Mouse (Mus musculus) CD4-positive naive resting alpha-beta T cell, adult 57 days (primary cell): ENCODE results near the gene Tmem25. TPM values are rescaled to one million over a fixed set of nuclear protein-coding genes. Genes with fewer than 3 reads are reported as not detected.

ENCODE experiments used
- total RNA-seq: library from RNA; stranded (reverse); gene quantifications from one replicate; pipeline ENCODE4 v1.2.4, GENCODE M21; 2023

The Tmem25 gene
- total RNA-seq: 0.65 TPM

DNA sequence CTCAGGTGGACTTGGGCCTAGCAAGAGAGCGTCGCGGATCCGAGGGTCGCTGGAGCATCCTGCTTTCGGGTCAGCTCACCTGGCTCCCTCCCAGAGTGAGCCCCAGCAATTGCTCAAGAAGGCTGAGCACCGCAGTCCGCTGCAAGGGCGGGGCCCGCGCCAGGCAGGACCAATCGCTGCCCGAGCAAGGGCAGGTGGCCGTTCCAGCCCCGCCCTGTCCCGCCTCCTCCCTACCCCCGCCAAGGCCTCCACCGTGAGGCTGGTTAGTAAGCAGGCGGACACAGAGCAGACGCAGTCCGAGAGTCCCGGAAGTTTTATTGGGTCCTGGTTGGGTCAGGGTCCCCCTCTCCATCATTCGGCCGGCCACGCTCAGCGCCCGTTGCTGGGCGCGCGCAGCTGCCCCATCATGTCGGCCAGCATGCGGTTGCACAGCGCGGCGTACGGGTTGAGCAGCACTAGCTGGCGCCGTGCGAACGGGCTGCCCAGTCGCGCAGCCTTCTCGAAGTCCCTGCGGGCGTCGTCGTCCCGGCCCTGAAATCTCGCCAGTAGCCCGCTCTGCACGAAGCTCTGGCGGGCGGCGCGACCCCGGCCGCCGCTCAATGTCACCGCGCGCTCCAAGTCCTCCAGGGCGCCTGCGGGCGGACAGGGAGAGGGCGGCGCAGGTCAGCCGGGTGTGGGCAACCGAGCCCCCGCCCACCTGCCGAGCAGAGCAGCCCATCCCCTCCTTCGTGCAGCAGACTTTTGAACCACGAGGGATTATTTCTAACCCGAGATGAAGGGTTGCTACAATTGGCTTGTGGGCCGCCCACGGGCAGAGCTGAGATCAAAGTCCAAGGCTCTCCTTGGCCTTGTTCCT is at the start of gene Tmem25:
TSS of gene Tmem25 (minus strand) at position 206 of the 856 bp plus-strand sequence.

DNA sequence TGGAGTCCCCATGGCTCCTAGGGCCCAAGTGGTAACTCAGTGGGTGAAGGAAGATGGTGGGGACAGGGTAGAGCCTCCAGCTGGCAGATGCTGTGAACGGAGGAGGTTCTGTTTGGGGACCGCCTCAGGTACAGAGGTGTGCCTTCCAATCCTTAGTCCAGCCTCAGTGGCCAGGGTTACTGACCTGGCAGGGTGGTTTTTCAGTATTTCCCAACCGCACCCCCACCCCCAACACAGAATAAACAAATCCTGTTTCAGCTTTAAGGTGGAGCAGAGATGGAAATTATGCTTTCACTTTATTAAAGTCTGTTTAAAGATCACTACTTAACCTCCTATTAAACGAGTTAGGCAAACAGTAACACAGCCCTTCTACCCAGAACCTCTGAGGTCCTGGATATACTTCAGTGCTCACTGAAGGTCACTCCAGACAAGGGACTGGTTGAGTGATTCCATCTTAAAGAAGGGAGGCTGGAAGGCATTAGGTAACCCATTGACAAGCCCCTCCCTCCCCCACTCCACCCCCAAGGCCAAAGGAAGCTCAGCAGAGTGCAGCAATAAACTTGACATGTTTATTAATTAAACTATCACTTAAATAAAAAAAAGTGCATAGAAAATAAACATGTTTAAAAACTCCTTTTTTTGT is 3.8 kb upstream of the Tmem25 start, which contains the start of gene Ttc36:
TSS of gene Ttc36 (minus strand) at position 265 of the 643 bp plus-strand sequence.

DNA sequence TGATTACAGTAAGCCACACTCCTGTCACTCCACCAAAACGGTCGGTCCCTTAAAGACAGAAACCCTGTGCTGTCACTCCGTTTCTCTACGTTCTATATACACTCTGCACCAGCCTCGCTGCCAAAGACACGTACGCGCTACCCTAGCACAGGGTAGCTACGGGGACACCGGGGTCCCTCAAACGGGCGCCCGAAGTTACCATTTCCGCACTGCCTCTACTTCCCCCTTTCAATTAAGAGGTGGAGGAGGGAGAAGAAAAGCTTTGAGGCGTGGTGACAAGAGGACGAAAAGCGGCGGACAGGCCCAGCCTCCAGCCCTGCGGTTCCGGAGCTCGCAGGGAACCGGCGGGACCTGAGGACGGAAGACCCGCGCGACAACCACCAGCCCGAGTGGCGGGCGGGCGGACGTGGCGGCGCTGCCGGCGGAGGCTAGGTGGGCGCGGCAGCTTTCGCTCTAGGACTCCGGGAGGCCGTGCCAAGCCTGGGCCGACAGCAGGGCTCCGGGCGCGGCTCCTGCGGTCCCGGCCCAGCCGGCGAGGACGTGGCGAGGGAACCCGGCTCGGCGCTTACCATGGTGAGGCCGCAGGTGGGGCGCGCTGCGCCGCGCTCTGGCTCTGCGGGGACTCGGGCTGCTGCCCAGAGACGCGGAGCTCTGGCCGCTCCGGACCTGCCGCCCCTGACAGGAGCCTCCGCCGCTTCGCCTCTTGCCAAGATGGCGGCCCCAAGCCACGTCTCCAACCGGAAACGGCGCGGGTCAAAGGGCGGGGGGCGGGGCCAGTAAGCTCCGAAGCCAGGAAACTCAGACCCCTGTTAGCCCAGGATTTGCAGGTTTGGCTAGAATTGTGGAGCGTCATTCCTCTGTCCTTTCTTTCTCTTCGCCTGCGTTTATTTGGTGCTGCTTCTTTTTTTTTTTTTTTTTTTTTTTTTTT is 31.7 kb downstream of the Tmem25 start, which contains the start of the genes Arcn1 and Ift46:
TSS of gene Arcn1 (minus strand) at position 745 of the 928 bp plus-strand sequence.
TSS of gene Ift46 (plus strand) at position 808 of the 928 bp plus-strand sequence.

Other genes with a start within 250 kb of the Tmem25 start
- gene Cxcr5, start 237.4 kb downstream of the Tmem25 start, total RNA-seq: 15.1 TPM
- 223 TPM for gene Ddx6, start 194.4 kb downstream of the Tmem25 start, total RNA-seq
- gene Treh, start 126.1 kb downstream of the Tmem25 start, total RNA-seq: not detected
- 5.0 TPM for gene Phldb1, start 64.1 kb downstream of the Tmem25 start, total RNA-seq
- 120 TPM for gene Arcn1, start 31.5 kb downstream of the Tmem25 start, total RNA-seq
- gene Ift46, start 31.4 kb downstream of the Tmem25 start, total RNA-seq: 66.4 TPM
- gene Ttc36, start 3.8 kb upstream of the Tmem25 start, total RNA-seq: 3.5 TPM
- 156 TPM for gene Kmt2a, start 82.0 kb upstream of the Tmem25 start, total RNA-seq
- gene Atp5l, start 121.4 kb upstream of the Tmem25 start, total RNA-seq: 145 TPM
- gene Ube4a, start 166.3 kb upstream of the Tmem25 start, total RNA-seq: 118 TPM
- 487 TPM for gene Cd3g, start 181.1 kb upstream of the Tmem25 start, total RNA-seq
- 428 TPM for gene Cd3d, start 182.5 kb upstream of the Tmem25 start, total RNA-seq
- gene Cd3e, start 210.3 kb upstream of the Tmem25 start, total RNA-seq: 844 TPM
- 0.41 TPM for gene Mpzl2, start 240.5 kb upstream of the Tmem25 start, total RNA-seq